Mouse (Mus musculus) small intestine, adult 2 months (tissue): Measurements from ENCODE around the gene Olfr701. TPM values are rescaled to one million over a fixed set of nuclear protein-coding genes. Genes with fewer than 3 reads are reported as not detected.

Experiments
- H3K27ac ChIP-seq: fragments of 200-500 bp; 2 replicates; pipeline ENCODE4 v1.5.1; 2012; ENCODE audit warnings: low read depth, low read length, control low read depth, inconsistent platforms; ENCODE audit not compliant: insufficient read depth
- H3K27me3 ChIP-seq: fragments of 200-500 bp; 2 replicates; pipeline ENCODE4 v1.6.1; 2012; ENCODE audit warnings: mild to moderate bottlenecking, moderate library complexity, low read length, inconsistent platforms; ENCODE audit not compliant: control insufficient read depth, insufficient read depth
- H3K36me3 ChIP-seq: fragments of 200-500 bp; 2 replicates; pipeline ENCODE4 v1.6.1; 2012; ENCODE audit warnings: mild to moderate bottlenecking, low read length, control low read depth, inconsistent platforms; ENCODE audit not compliant: control insufficient read depth, insufficient read depth
- H3K4me1 ChIP-seq: fragments of 200-500 bp; 2 replicates; pipeline ENCODE4 v1.6.1; 2012; ENCODE audit warnings: low read length, inconsistent platforms, mixed read lengths; ENCODE audit not compliant: control insufficient read depth, insufficient read depth, insufficient read length
- H3K4me3 ChIP-seq: fragments of 200-500 bp; 2 replicates; pipeline ENCODE4 v1.5.1; 2012; ENCODE audit warnings: low read depth, mild to moderate bottlenecking, control low read depth, inconsistent platforms, low read length, moderate library complexity
- CTCF ChIP-seq: fragments of 200-500 bp; IDR thresholded peaks from 2 replicates; pipeline ENCODE4 v1.5.1; 2012; ENCODE audit warnings: low read depth, mild to moderate bottlenecking, control low read depth, inconsistent platforms, low read length, moderate library complexity, mixed read lengths; ENCODE audit not compliant: insufficient replicate concordance, insufficient read length; ENCODE audit errors: extremely low read depth
- POLR2A ChIP-seq: fragments of 200-500 bp; IDR thresholded peaks from 2 replicates; pipeline ENCODE4 v1.6.1; 2012; ENCODE audit warnings: low read depth, mild to moderate bottlenecking, control low read depth, inconsistent platforms, low read length, moderate library complexity
- polyA plus RNA-seq: library from polyadenylated mRNA; depleted of rRNA; stranded (reverse); fragments of >200 nt; gene quantifications from 2 replicates; pipeline ENCODE4 v1.2.3, GENCODE M21; 2012; rRNA removed

Gene Olfr701
- polyA plus RNA-seq, 1 experiment: not detected

DNA sequence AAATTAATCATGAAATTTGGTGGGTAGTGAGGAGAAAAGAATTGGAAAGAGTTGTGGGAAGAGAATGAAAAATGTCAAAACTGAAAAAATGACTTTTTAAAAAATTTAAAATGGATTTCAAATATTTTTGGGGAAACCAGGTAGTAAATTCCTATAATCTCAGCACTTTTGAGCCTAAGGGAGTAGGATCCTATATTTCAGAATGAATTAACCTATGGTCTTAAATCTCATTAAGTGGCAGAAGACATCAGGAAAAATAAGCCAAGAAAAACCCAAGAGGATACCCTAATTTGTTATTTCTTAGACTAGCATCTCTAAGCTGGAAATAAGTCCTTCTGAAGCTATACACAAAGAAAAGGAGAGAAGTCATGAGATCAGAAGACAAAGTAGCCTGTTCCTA lies 49.0 kb downstream of the Olfr701 start, which contains the start of gene Olfr704:
TSS of gene Olfr704 (plus strand) at position 301 of the 400 bp plus-strand sequence.
- TF ChIP-seq CTCF: no peak
- TF ChIP-seq POLR2A: no peak
- H3K4me1 ChIP-seq: no peaks in the 10 kb centered on the region
- H3K27ac ChIP-seq: no peak within 1 kb of the TSS
- H3K36me3 ChIP-seq: no peaks in the 10 kb centered on the region
- no peak within 1 kb of the TSS for H3K4me3 ChIP-seq
- H3K27me3 ChIP-seq: no peaks in the 10 kb centered on the region

Other genes starting within 250 kb of the Olfr701 start
- not detected in 2 replicates for gene Olfr693, start 133.5 kb upstream of the Olfr701 start, polyA plus RNA-seq
- not detected in 2 replicates for gene Olfr694, start 122.3 kb upstream of the Olfr701 start, polyA plus RNA-seq
- not detected in 2 replicates for gene Olfr695, start 97.7 kb upstream of the Olfr701 start, polyA plus RNA-seq
- gene Olfr697, start 71.7 kb upstream of the Olfr701 start, polyA plus RNA-seq: not detected in 2 replicates
- gene Olfr698, start 58.7 kb upstream of the Olfr701 start, polyA plus RNA-seq: not detected in 2 replicates
- not detected in 2 replicates for gene Olfr699, start 20.9 kb upstream of the Olfr701 start, polyA plus RNA-seq
- gene Olfr700, start 5.3 kb upstream of the Olfr701 start, polyA plus RNA-seq: not detected in 2 replicates
- not detected in 2 replicates for gene Olfr702, start 19.8 kb downstream of the Olfr701 start, polyA plus RNA-seq
- gene Olfr703, start 29.2 kb downstream of the Olfr701 start, polyA plus RNA-seq: not detected in 2 replicates
- not detected in 2 replicates for gene Olfr704, start 49.1 kb downstream of the Olfr701 start, polyA plus RNA-seq
- not detected in 2 replicates for gene Olfr705, start 62.8 kb downstream of the Olfr701 start, polyA plus RNA-seq
- gene Olfr706, start 74.0 kb downstream of the Olfr701 start, polyA plus RNA-seq: not detected in 2 replicates
- gene Olfr707, start 87.1 kb downstream of the Olfr701 start, polyA plus RNA-seq: not detected in 2 replicates
- not detected in 2 replicates for gene Olfr1532-ps1, start 93.9 kb downstream of the Olfr701 start, polyA plus RNA-seq
- not detected in 2 replicates for gene Olfr709-ps1, start 118.1 kb downstream of the Olfr701 start, polyA plus RNA-seq
- not detected in 2 replicates for gene Olfr710, start 134.2 kb downstream of the Olfr701 start, polyA plus RNA-seq
- not detected in 2 replicates for gene Olfr6, start 149.8 kb downstream of the Olfr701 start, polyA plus RNA-seq
- not detected in 2 replicates for gene Olfr711, start 161.3 kb downstream of the Olfr701 start, polyA plus RNA-seq
- not detected in 2 replicates for gene Olfr2, start 191.9 kb downstream of the Olfr701 start, polyA plus RNA-seq
- gene Olfr713, start 217.0 kb downstream of the Olfr701 start, polyA plus RNA-seq: not detected in 2 replicates